Mouse (Mus musculus) megakaryocyte, adult 5-6 weeks (primary cell): Measurements from ENCODE around the gene Il2rb. TPM values are rescaled to one million over a fixed set of nuclear protein-coding genes. Genes with fewer than 3 reads are reported as not detected.
A peak's percentile ranks its signal among the peaks of the same experiment; 100 is the strongest.

Source experiments
- ATAC-seq: 2 replicates; pipeline ENCODE4 v1.8.0; 2016; ENCODE audit warnings: mild to moderate bottlenecking, inconsistent platforms; ENCODE audit not compliant: poor library complexity, severe bottlenecking
- total RNA-seq, 2 experiments: library from RNA; stranded (forward) in 1 of 2; stranded (reverse) in 1 of 2; fragments of 153-499, 151-499 nt in 1 of 2; fragments of 221-1000, 200-1000 nt in 1 of 2; gene quantifications; 2 replicates each; pipeline versions ENCODE4 v1.2.3 to v1.2.4; 2015 to 2017

Gene Il2rb
- total RNA-seq, 2 experiments from 2014 or later: 5.4 to 7.0 TPM

DNA sequence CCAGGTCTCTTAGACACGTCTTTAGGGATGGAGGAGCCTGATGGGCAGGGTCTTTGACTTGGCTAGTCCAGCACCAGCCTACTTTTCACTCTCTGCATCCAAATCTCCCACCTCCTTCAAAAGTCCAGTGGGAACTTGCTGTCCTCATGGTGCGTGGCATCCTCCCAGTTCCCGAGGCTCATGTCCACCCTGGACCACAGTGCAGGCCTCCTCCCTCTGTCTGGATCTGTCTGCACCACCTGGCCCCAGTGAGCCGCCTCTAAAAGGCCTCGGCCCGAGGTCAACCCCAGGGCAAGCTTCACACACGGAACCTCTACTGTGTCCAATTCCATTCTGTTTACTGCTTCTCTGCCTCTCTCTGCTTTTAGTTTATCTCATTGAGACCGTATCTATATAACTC is 26.3 kb upstream of the Il2rb start:
- ATAC-seq: no peak

DNA sequence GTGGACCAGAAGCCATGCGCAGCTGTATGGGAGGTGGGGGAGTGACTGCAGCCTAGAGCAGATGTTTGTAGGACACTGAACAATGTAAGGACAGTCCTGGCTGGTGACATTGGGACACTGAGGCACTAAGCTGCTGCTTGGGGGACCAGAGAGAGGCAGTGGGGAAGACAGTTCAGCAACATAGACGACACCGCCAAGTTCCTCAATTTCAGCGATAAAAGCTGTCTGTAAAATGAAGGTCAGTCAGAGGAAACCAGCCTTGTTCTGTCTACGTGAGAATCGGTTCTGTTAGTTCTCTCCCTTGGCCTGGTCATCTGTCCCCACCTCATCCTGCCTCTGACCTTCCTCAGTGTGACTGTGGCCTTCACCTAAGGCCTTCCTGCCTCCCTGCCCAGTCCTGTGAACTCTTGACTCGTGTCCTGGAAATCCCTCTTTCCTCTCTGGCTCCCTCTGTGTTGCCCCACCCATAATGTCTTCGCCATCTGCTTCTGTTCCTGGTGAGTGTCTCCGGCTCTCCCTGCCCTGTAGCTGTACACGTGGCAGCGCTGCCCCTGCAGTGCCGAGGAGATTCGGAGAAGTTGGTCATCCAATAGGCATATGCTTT is 25.1 kb upstream of the Il2rb start:
- ATAC-seq: peak; percentile 39; the same call in 1 of the 2 replicates

DNA sequence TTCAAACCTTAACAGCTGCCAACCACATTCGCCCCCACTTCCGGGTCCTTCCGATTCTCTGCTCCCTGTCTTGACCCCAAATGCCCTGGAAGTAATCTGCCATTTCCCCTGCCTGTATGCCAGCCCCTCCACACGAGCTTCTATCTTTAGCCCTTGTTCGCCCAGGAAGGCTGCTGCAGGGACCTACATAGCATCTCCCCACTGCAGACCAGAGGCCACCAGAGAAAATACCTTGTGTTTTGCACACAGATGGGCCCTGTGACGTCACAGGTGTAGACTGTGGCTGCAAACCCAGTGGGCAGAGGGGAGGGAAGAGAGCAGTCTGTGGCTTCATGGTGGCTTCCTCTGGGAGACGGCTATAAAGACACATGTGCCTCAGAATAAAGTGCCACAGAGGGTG is 23.1 kb upstream of the Il2rb start:
- ATAC-seq: no peak

DNA sequence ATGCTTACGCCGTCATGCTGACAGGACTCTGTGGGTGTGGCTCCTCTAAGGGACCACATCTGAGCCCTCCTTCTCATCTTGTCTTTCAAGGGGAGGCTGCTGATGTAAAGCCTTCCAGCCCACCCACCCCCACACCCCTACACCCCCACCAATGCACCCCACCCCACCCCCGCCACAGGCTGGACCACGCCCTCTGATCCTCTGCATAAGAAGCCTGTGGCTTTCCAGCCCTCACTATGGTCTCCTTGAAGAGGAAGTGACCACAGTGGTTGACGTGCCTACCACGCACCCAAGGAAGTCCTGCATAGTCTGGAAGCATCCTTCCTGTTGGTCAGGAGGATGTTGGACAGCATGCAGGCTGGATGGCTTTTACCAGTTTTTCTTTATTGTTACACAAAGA is 20.7 kb upstream of the Il2rb start:
- peak; percentile 56 for ATAC-seq

DNA sequence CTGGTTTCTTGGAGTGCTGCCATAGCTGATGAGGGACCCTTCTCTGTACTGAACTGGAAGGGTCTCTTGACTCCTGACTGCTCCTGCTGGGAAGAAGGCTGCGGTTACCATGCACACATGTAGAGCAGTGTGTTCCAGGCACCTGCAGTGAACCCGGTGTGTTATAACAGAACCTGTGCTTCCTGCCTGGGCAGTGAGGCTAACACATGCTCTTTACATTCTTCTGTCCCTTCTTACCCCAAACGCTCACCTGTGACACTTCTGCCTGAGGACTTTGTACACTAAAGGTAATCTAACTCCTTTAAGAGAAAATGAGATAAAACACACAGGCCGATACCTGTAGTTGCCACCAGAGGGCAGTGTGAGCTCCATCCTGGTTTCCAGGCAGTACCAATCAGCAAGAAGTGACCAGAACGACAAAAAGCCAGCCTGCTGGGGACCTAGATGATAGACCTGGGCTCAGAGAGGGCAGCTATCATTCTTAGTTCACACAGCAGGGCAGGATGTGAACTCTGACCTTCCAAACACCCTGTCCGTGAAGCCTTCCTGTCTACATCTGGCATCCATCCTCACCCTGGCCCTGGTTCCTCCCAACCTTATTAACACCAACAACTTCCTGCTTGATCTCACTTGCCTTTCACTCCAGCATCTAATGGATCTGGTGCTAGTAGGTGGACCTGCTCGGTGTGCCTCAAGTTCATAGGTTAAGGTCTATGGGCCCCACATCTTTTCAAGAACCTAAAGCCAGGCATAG is 19.5 kb upstream of the Il2rb start:
- peak; percentile 61 for ATAC-seq

DNA sequence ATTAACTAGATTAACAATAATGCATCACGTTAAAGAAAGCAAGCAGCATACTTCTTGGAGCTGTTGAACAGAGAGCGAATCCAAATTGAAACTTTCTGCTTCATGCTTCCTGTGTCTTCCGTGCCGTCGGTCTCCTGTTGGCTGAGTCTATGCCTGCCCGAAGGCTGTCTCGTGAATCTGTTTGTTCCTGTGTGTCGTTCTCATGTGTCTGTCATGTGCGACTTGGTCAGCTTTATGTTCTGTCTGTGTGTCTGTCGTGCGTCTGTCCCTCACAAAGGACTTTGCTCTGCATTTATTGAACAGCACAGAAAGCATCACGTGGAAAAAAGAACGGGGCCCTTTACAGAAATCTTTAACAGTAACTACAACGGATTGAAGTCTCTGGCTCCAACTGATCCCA is 17.9 kb upstream of the Il2rb start:
- ATAC-seq: no peak

DNA sequence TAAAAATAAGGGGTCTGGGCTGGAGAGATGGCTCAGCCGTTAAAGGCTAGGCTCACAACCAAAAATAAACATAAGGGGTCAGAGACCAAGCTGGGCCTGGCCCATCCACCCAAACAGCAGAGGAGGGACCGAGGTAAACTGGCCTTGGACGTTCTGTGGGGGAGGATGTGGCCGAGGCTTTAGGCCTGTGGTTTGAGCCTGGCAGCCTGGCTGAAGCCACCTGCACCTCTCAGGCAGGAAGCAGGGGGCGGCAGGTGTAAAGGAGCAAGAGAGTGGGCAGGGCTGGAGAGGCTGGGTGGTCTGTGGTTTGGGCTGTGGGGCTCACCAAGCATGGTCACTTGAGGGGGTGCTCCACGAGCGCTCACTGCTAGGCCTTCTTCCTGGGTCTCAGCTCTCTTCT is 16.9 kb upstream of the Il2rb start:
- ATAC-seq: 0 out of 2 replicates have a peak, but pooled peaks have one; percentile 12

DNA sequence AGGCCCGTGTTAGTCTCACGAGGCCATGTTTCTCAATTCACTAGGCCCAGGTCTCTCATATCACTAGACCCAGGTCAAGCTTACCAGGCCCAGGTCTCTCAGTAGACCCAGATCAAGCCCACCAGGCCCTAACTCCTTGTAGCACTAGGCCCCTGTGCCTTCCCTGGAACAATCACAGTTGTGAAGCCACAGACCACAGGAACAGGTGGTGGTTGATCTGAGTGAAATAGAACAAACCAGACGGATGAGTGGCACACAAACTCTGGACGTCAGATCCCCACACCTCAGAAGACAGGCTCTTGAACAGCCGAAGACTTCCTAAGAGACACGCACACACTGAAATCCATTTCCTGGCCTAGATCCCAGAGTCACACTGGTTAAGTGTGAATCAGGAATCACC is 15.7 kb upstream of the Il2rb start:
- ATAC-seq: no peak

DNA sequence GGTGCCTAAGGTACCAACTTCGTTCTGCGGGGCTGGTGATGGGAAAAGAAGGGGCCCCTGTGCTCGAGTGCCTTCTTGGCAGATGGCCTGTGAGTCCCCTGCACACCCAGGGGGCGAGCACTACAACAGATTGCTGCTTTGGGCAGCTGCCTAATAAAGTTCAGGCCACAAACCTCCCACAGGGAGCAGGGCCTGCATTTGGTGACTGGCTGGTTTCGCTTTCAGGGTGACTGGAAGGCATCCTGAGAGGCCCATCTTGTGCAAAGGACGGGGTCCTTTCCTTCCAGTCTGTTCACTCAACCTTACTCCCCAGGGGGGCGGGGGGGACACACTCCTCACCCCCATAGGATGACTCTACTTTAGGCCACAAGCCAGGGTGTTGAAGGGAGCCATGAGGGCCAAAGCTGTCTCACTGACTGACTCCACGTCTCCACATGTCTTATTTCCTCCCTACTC is 15.1 kb upstream of the Il2rb start:
- ATAC-seq: 0 out of 2 replicates have a peak, but pooled peaks have one; percentile 11

DNA sequence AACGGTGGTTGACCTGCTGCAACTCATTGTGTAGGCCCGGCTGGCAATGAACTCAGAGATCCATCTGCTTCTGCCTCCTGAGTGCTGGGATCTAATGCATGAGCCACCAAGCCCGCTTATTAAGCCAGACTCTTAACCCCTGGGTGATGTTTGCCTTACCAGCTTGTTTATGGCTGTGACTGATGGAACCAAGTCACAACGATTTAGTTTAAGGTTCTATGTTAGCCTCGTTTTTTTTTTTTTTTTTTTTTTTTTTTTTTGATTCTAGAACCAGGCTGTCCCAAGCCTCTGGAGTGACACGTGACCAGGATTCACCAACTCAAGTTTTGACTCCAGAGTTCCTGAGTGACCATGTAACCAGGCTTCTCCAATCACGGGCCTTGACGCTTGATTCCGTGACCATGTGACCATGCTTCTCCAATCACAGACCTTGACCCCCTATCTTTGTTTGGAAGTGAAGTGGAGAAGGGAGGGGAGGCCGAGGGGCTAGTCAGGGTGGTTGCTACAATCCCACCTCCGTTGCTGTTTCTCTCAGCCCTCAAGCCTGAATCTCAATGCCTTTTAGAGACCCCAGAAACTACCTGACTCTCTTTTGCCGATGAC is 14.3 kb upstream of the Il2rb start:
- ATAC-seq: no peak

DNA sequence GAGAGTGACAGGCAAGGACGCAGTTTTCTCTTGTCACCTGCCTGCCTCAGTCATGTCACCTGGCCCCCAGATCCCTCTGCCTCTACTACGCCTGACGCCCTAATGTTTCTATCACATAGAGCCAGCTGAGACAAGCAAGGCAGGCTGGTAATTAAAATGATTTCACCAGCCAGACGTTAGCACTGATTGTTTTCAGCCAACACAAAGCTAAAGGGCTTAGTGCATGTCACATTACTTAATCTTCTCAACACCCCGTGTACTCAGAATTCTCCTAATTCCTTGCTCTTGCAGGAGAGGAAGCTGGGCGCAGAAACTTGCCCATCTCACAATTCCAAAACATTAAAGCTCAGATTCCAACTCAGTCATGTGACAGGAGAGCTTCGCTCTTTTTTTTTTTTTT is 13.4 kb upstream of the Il2rb start:
- no peak for ATAC-seq

DNA sequence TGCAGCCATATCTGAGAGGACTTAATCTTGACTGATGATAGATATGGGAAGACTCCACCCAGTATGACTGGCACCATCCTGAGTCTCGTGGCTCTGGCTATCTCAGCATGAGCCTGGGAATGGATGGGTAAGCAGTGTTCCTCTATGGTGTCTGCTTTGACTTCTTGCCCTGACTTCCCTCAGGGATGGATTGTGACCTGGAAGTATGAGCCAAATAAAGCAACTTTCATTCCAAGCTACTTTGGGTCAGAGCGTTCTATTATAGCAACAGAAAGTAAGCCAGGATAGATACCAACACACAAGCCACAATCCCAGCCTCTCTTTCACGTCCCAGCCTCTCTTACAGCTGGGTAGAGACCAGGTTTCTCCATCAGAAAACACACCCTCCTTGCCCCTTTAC is 10.5 kb upstream of the Il2rb start:
- no peak for ATAC-seq

DNA sequence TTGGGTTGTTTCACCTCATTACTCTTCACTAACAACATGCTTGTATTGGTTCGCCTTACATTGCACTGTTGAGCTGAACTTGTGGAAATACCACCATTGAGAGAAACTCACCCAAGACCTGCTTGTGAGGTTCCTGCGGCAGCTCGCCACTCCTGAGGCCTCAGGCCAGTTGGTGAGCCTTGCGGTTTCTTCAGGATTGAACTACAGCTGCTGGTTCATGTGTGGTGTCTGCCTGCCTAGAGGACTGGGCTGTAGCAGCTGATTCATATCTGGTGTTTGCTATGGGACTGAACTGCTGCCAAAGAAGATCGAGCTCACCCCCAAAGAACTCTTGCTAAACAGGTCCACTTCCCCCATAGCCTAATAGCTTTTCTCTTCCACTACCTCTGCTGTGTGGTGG is 9.7 kb upstream of the Il2rb start:
- ATAC-seq: no peak

DNA sequence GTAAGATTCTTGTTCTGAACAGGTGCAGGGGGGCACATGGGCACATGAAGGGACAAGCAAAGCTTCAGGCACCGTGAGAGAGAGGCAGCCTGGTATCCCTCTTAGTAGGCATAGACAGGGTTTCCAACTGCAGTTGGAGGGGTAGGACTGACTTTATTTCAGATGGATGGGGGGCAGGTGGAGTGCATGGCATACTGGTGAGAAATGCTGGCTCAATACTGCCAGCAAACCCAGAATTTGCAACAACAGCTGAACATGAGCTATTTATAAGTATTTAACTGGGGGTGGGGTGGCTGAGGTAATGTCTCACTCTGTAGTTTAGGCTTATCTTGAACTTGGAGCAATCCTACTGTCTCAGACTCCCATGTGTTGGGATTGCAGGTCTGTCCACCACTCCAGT is 8.9 kb upstream of the Il2rb start:
- ATAC-seq: no peak

DNA sequence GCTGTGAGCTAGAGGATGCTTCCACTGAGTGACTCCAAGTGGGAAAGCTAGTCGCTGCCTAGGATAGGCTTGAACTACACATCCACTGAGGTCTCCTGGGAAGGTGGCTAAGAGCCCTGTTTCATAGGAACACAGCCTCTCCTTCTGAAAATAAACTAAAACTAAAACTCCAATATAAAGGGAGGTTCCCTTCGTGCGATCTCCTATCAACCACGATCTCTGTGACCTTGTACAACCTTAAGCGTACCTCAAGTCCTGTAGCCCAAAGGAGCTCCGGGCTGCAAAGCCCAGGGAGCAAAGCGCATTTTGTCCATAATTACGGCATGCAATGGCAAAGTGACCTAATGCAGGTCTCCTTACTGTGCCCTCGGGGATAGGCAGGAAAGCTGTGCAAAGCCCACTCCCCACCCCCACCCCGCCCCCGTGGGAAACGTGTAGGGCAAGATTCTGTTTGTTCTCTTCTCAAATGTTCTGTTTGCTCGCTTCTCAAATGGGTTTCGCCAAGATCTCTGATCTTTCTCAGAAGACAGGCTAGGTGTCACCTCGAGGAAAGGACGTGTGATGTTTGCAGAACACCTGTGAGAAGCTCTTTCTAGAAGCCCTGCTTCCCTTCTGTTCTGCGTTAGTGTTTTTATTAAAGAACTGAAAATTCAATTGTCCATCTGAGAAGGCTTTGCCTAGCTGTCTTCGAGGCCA is 7.5 kb upstream of the Il2rb start:
- no peak for ATAC-seq

DNA sequence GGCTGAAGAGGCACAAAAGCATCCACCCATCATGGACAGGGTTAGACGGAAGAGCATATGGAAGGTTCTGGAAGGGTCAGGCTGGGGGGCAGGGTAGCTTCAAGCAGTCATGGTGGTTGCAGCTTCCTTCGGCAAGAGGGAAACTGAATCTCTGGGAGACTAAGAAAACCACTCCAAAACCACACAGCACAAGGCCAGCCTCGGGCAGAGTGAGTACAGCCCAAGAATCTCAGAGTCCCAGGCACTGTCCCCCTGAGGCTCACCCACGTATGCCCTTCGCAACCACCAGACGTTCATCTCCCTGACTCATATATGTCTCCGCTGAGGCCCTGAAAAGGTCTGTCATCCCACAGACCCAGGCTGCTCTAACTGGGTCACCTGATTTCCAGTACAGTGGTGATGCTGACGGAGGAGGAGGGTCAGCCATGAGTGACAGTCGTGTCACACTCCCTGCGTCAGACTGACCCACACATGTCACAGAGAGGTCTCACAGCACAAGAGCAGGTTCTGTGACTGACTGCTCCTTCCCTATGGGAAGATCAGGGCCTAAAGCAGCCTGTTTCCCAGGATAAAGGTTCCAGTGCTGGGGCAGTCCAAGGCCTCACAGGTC is 1.6 kb downstream of the Il2rb start:
- peak; percentile 32 for ATAC-seq

DNA sequence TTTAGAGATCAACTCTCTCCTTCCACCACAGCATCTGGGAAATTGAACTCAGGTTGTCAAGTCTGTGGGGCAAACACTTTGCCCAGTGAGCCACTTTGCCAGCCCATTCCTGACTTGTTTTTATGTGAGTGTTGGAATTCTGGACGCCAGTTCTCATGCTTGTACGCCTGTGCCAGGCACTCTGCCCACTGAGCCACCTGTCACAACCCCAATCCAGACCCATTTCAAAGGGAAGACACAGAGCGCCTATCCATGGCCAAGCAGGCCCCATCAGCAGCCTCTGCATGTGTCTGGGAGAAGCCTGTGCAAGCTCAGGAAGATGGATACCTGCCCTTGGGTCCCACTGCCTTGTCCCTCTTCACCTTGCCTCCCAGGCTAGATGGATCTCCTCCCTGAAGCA is 3.8 kb downstream of the Il2rb start:
- no peak for ATAC-seq

DNA sequence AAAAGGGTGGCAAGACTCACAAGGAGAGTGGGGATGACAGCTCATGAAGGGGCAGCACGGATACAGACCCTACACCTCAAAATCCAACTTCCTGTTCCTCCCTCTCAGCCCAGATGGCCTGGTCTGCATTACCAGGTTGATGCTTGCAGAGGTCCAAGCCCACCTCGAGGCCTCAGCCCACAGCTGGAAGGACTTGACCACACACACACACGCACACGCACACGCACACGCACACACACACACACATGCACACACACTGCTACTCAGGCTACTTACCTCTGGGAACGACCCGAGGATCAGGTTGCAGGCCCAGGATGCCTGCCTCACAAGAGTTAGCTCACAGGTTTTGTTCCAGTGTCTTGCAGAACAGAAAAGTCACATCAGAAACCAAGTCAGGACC is 5.2 kb downstream of the Il2rb start:
- ATAC-seq: no peak

DNA sequence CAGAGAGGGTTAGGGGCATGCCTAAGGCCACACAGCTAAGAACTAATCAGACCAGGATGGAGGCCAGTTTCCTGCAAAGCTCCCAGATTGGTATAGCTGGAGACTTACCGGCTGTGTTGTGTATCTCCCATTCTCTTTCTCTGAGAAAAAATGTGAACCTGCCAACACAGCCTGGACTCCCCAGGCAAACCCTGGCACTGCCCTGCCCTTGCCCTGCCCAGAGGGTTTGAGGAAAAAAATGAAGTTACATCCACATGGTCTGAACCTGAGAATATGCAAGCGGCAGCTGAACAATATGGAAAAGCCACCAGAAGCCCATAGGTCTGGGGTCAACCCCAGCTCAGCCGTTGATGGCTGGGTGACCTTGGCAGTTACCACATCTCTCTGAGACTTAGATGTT is 5.8 kb downstream of the Il2rb start:
- no peak for ATAC-seq

DNA sequence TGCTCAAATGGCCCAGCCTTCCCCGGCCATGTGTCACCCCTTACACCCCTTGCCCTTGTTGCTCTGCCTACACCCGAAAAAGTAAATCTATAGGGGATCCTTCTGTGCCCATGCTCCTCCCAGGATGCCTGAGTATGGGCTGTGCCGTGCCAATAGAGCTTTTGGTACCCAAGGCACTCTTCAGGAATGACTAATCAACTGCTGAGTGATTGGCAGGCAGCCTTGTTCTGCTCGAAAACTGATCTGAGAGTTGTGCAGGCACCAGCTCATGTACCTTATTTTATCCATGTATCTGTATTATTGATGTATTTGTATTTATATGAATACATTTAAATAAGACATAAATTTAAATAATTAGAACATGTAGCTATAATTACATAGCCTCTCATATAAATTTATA is 8.0 kb downstream of the Il2rb start:
- no peak for ATAC-seq

DNA sequence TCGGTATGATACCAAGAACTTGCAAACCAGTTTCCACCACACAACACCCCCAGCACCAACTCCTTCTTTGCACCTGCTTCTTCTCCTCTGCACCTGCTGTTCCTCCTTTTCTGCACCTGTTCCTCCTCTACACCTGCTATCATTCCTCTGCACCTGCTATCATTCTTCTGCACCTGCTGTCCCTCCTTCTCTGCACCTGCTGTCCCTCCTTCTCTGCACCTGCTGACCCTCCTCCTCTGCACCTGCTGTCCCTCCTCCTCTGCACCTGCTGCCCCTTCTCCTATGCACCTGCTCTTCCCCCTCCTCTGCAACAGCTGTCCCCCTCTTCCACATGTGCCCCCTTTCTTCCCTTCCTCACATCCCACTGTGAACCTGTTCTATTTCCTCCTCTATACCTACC is 8.5 kb downstream of the Il2rb start:
- no peak for ATAC-seq
